Mouse (Mus musculus) liver, postnatal 0 days (tissue): ENCODE measurements at regions not wholly inside any gene's neighbourhood (a gene's known extent, or its start where the extent isn't known, plus 50 kb on each side); places are given as distances from the start of the nearest gene placed in this dataset.

ENCODE experiments used
- CTCF ChIP-seq: sonication (generic); IDR thresholded peaks from 2 replicates; pipeline ENCODE4 v1.5.1; 2016; ENCODE audit warnings: antibody characterized with exemption, low read depth
- EP300 ChIP-seq: IDR thresholded peaks from 2 replicates; pipeline ENCODE4 v1.6.1; 2016; ENCODE audit warnings: antibody characterized with exemption, low read depth, mild to moderate bottlenecking

- no peak for TF ChIP-seq EP300
- TF ChIP-seq CTCF: no peak
Observed at GRCm38 (mm10) chr10:117992317-117992716, 146.5 kb upstream of the Rap1b start.
